Mouse (Mus musculus): Measurements from ENCODE around the gene Timm29. TPM values are rescaled to one million over a fixed set of nuclear protein-coding genes. Genes with fewer than 3 reads are reported as not detected.
A peak's percentile ranks its signal among the peaks of the same experiment; 100 is the strongest.
"Not testable (repeated sequence)": the region's sequence is repeated elsewhere in the genome, so short reads cannot be mapped to it uniquely, and the experiment has no call there.

Gene Timm29
- polyA plus RNA-seq, 1 experiment from 2014 or later: 68.4 TPM

DNA sequence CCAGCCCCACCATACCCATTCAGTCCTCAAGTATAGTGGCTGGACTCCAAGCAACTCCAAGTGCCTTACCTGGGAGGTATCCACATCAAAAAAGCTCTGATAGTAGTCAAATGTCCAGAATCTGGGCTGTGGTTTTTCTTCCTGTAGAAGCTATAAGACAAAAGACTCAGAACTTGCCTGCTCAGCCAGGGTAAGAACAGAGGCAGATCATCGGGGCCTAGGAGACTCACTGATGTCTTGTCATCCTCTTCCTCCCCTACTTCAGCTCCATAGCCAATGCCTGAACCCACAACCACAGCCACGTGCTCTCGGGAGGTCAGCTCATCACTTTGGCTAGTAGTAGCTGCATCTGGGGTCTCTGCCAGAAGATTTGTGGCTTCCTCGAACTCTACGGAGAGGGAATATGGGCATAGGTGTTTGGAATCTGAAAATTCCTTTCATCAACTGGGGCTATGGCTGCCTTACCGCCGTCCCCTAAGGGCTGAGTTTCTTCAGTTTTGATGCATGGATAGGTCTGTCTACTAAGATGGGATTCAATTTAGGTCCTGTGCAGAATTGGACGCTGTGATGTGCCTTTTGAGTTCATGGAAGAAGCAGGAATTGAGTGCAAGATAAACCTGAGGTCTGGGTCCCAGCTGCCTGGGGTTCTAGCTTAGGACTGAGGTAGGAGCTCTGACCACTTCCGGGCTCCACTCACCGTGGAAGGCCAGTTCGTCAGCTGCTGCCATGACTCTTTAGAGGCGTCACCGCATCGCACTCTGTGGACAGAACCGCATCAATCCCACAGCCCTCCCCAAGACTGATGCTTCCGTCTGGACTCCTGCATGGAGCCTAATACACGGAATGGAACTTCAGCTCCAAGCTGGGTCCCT, 455 bp upstream of the Timm29 start:
- Histone ChIP-seq H3K9me3 (replicated peaks; ENCODE audit: control insufficient read depth, low read length) (no peaks in the 10 kb centered on the region), H3K27me3 (replicated peaks; ENCODE audit: control insufficient read depth, insufficient read depth, low read length) (no peaks in the 10 kb centered on the region), H3K4me1 (ENCODE audit: control insufficient read depth, insufficient read depth, low read length) (peaks cover 22% of the 10 kb centered on the region), H3K27ac (ENCODE audit: low read depth, low read length) (peak overlapping the region; percentile 45; the same call in 1 of the 2 replicates), H3K36me3 (ENCODE audit: control insufficient read depth, insufficient read depth, low read length) (peaks cover 51% of the 10 kb centered on the region), H3K4me3 (ENCODE audit: low read depth, low read length) (peak overlapping the region; percentile 91), H3K9ac (ENCODE audit: low read length) (peak overlapping the region; percentile 92), H3K4me2 (ENCODE audit: low read length) (peak overlapping the region; percentile 90)
- no peak for DNase-seq (ENCODE audit: low spot score)
- ATAC-seq: peak; percentile 70
- 25% methylated on average over 17 of the region's 17 CpGs for WGBS

GRCm38 (mm10) chr9:21593122-21593721, 700 bp downstream of the Timm29 start:
- Histone ChIP-seq H3K4me3 (ENCODE audit: low read depth, low read length) (peak overlapping the region; percentile 91), H3K4me2 (ENCODE audit: low read length) (peak overlapping the region; percentile 90), H3K36me3 (ENCODE audit: control insufficient read depth, insufficient read depth, low read length) (peaks cover 40% of the 10 kb centered on the region), H3K4me1 (ENCODE audit: control insufficient read depth, insufficient read depth, low read length) (peaks cover 22% of the 10 kb centered on the region), H3K9me3 (replicated peaks; ENCODE audit: control insufficient read depth, low read length) (no peaks in the 10 kb centered on the region), H3K27me3 (replicated peaks; ENCODE audit: control insufficient read depth, insufficient read depth, low read length) (no peaks in the 10 kb centered on the region), H3K9ac (ENCODE audit: low read length) (peak overlapping the region; percentile 92), H3K27ac (ENCODE audit: low read depth, low read length) (peak overlapping the region; percentile 84)
- DNase-seq (ENCODE audit: low spot score): no peak
- ATAC-seq: peak; percentile 59
- WGBS: 2% methylated on average over 68 of the region's 69 CpGs

DNA sequence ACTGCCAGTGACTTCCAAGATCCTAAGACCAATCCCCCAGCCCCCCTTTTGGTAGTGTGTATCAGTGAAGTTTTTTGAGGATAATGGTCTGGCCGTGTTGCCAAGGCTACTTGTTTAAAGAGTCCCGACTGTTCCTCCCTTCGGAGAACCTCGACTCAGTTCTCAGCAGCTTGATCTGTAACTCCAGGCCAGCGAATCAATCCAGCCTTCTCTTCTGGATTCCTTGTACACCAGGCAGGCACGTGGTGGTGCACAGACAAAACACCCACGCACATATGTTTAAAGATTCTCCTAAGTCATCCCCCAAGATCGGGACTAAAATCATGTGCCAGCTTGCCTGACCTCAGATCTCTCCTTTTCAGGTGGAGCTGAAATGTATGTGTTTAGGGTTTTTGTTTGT, 1.8 kb downstream of the Timm29 start:
- not testable (repeated sequence) for H3K27ac ChIP-seq (ENCODE audit: low read depth, low read length); ATAC-seq; H3K27me3 ChIP-seq (replicated peaks; ENCODE audit: control insufficient read depth, insufficient read depth, low read length); DNase-seq (ENCODE audit: low spot score); H3K9me3 ChIP-seq (replicated peaks; ENCODE audit: control insufficient read depth, low read length); H3K9ac ChIP-seq (ENCODE audit: low read length)
- peaks cover 28% of the 10 kb centered on the region for H3K36me3 ChIP-seq (ENCODE audit: control insufficient read depth, insufficient read depth, low read length)
- 94% methylated on average over 8 of the region's 8 CpGs for WGBS
- peak overlapping the region; percentile 90; the same call in 1 of the 2 replicates for H3K4me2 ChIP-seq (ENCODE audit: low read length)
- H3K4me3 ChIP-seq (ENCODE audit: low read depth, low read length): peak overlapping the region; percentile 91; the same call in 1 of the 2 replicates
- H3K4me1 ChIP-seq (ENCODE audit: control insufficient read depth, insufficient read depth, low read length): peaks cover 22% of the 10 kb centered on the region

DNA sequence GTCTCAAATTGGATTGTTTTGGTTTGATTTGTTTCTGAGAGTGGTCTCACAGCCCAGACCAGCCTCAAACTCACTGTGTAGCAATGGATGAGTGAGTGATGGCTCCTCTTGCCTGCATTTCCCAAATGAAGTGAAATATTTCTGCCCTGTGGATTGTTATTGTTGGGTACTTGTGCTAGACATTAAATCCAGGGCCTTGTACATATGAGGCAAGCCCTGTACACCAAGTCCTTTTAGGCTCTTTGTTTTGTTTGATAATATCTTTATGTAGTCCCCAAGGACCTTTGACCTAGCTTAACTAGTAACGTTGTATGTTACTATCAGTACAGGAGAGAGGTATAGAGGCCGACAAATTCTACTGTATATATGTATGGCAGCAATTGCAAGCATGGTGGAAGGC, 2.3 kb downstream of the Timm29 start:
- Histone ChIP-seq H3K36me3 (ENCODE audit: control insufficient read depth, insufficient read depth, low read length) (peaks cover 23% of the 10 kb centered on the region), H3K4me1 (ENCODE audit: control insufficient read depth, insufficient read depth, low read length) (peaks cover 22% of the 10 kb centered on the region), H3K27me3 (replicated peaks; ENCODE audit: control insufficient read depth, insufficient read depth, low read length) (no peaks in the 10 kb centered on the region), H3K4me2 (ENCODE audit: low read length) (no peak overlapping the region), H3K9ac (ENCODE audit: low read length) (no peak overlapping the region), H3K4me3 (ENCODE audit: low read depth, low read length) (no peak overlapping the region), H3K9me3 (replicated peaks; ENCODE audit: control insufficient read depth, low read length) (no peaks in the 10 kb centered on the region), H3K27ac (ENCODE audit: low read depth, low read length) (no peak overlapping the region)
- ATAC-seq (no peak), DNase-seq (ENCODE audit: low spot score) (no peak)
- 92% methylated on average over 2 of the region's 2 CpGs for WGBS

- 37% methylated on average over 2 of the region's 2 CpGs for WGBS
- no peak for ATAC-seq
Measured at GRCm38 (mm10) chr9:21598198-21598597, 5.7 kb downstream of the Timm29 start.

DNA sequence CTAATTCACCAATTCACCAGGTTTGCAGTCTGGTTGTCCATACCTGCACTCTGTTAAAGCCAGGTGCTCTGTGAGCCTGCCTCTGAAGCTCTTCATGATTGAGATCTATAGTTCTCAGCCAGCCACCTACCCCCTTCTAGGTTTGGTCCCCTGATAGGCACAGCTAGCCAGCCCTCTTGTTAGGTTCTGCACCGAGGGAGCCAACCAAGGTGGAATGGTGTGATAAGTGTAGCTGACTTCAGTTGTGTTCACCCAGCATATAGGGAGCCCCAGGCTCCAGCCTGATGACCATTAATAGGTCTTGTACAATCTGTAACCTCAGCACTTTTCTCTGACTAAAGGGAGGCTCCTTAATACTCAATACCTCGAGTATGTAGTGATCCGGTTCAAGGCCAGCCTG, 7.7 kb downstream of the Timm29 start:
- no peak overlapping the region for H3K4me2 ChIP-seq (ENCODE audit: low read length)
- no peaks in the 10 kb centered on the region for H3K9me3 ChIP-seq (replicated peaks; ENCODE audit: control insufficient read depth, low read length)
- WGBS: 70% methylated on average over 3 of the region's 3 CpGs
- ATAC-seq (no peak), DNase-seq (ENCODE audit: low spot score) (no peak)
- H3K27ac ChIP-seq (ENCODE audit: low read depth, low read length): no peak overlapping the region
- no peaks in the 10 kb centered on the region for H3K27me3 ChIP-seq (replicated peaks; ENCODE audit: control insufficient read depth, insufficient read depth, low read length)
- peaks cover 10% of the 10 kb centered on the region for H3K36me3 ChIP-seq (ENCODE audit: control insufficient read depth, insufficient read depth, low read length)
- no peaks in the 10 kb centered on the region for H3K4me1 ChIP-seq (ENCODE audit: control insufficient read depth, insufficient read depth, low read length)
- no peak overlapping the region for H3K9ac ChIP-seq (ENCODE audit: low read length)
- H3K4me3 ChIP-seq (ENCODE audit: low read depth, low read length): no peak overlapping the region

More at GRCm38 (mm10) chr9:21598198-21598597, 5.7 kb downstream of the Timm29 start:
- Histone ChIP-seq H3K27me3 (replicated peaks; ENCODE audit: control insufficient read depth, insufficient read depth, low read length) (no peaks in the 10 kb centered on the region), H3K9me3 (replicated peaks; ENCODE audit: control insufficient read depth, low read length) (no peaks in the 10 kb centered on the region), H3K4me2 (ENCODE audit: low read length) (no peak overlapping the region), H3K4me3 (ENCODE audit: low read depth, low read length) (no peak overlapping the region), H3K27ac (ENCODE audit: low read depth, low read length) (no peak overlapping the region), H3K4me1 (ENCODE audit: control insufficient read depth, insufficient read depth, low read length) (peaks cover 15% of the 10 kb centered on the region), H3K36me3 (ENCODE audit: control insufficient read depth, insufficient read depth, low read length) (peaks cover 15% of the 10 kb centered on the region), H3K9ac (ENCODE audit: low read length) (no peak overlapping the region)
- DNase-seq (ENCODE audit: low spot score): peak; percentile 26

DNA sequence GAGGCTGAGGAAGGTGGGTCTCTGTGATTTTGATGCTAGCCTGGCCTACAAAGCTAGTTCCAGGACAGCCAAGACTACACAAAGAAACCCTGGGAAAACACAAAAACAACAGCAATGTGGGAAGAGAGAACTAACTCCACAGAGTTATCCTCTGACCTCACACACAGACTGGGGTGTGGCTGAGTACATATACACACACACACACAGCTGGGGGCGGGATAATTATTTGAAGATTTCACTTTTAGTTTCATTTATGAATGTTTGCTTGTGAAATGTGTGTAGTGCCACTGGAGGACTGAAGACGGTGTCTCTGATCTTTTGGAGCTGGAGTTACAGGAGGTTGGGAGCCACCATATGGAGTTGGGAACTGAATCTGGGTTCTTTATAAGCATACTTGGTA, 8.6 kb downstream of the Timm29 start:
- H3K4me3 ChIP-seq (ENCODE audit: low read depth, low read length): no peak overlapping the region
- no peaks in the 10 kb centered on the region for H3K9me3 ChIP-seq (replicated peaks; ENCODE audit: control insufficient read depth, low read length)
- no peak overlapping the region for H3K9ac ChIP-seq (ENCODE audit: low read length)
- ATAC-seq (no peak), DNase-seq (ENCODE audit: low spot score) (no peak)
- no peak overlapping the region for H3K4me2 ChIP-seq (ENCODE audit: low read length)
- H3K27ac ChIP-seq (ENCODE audit: low read depth, low read length): no peak overlapping the region
- WGBS: 89% methylated on average over 2 of the region's 2 CpGs
- no peaks in the 10 kb centered on the region for H3K4me1 ChIP-seq (ENCODE audit: control insufficient read depth, insufficient read depth, low read length)
- no peaks in the 10 kb centered on the region for H3K27me3 ChIP-seq (replicated peaks; ENCODE audit: control insufficient read depth, insufficient read depth, low read length)
- H3K36me3 ChIP-seq (ENCODE audit: control insufficient read depth, insufficient read depth, low read length): peaks cover 3% of the 10 kb centered on the region

DNA sequence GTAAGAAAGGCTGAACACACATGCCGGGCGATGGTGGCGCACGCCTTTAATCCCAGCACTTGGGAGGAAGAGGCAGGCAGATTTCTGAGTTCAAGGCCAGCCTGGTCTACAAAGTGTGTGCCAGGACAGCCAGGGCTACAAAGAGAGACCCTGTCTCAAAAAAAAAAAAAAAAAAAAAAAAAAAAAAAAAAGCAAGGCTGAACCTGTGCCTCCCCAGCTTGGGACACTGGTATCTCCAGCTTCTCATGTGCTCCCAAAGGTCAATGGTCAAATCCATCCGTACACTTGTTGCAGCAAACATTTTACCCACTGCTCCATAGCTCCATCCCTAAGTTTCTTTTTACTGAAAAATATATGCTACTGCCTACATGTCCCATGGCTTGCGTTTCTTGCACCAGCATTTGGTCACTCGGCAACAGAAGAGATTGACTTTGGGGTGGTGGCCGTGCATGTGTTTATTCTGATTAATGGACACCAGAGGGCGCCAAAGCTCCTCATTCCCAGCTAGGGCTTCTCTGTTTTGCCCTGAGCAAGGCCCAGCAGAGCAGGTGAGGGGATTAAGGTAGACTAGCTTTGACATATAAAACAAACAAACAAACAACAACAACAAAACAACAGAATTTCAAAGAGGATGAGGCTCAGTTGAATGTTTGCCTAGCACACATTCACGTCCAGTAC, 9.3 kb downstream of the Timm29 start:
- H3K4me3 ChIP-seq (ENCODE audit: low read depth, low read length): no peak overlapping the region
- no peak overlapping the region for H3K27ac ChIP-seq (ENCODE audit: low read depth, low read length)
- no peak overlapping the region for H3K9ac ChIP-seq (ENCODE audit: low read length)
- H3K36me3 ChIP-seq (ENCODE audit: control insufficient read depth, insufficient read depth, low read length): no peaks in the 10 kb centered on the region
- DNase-seq (ENCODE audit: low spot score): peak; percentile 84
- no peaks in the 10 kb centered on the region for H3K27me3 ChIP-seq (replicated peaks; ENCODE audit: control insufficient read depth, insufficient read depth, low read length)
- ATAC-seq: peak; percentile 81
- WGBS: 48% methylated on average over 10 of the region's 10 CpGs
- no peaks in the 10 kb centered on the region for H3K4me1 ChIP-seq (ENCODE audit: control insufficient read depth, insufficient read depth, low read length)
- no peak overlapping the region for H3K4me2 ChIP-seq (ENCODE audit: low read length)
- no peaks in the 10 kb centered on the region for H3K9me3 ChIP-seq (replicated peaks; ENCODE audit: control insufficient read depth, low read length)

All from forebrain, embryonic 14.5 days (tissue).